ENCODE assay signal across 20 mouse cellular contexts in genomic region chr16:36642696-36643046, GRCm38 (mm10). TPM values are rescaled to one million over a fixed set of nuclear protein-coding genes. Genes with fewer than 3 reads are reported as not detected.
"Had no signal": no experiment of that assay in that cellular context is flagged by ENCODE, and none has a peak within 500 bp of the region (broad histone marks: within the 10 kb centered on the region; RNA-seq: fewer than 3 reads in every experiment).

No protein-coding gene starts in this region.

- H3K27me3 ChIP-seq: kidney, embryonic 15.5 days; limb, embryonic 12.5 days; limb, embryonic 15.5 days; stomach, embryonic 15.5 days had no signal

- H3K9me3 ChIP-seq: limb, embryonic 15.5 days; stomach, embryonic 15.5 days had no signal

- H3K9ac ChIP-seq: kidney, embryonic 15.5 days; limb, embryonic 12.5 days; limb, embryonic 15.5 days; liver, embryonic 14.5 days; liver, postnatal 0 days; lung, embryonic 14.5 days; stomach, embryonic 15.5 days had no signal

- H3K4me1 ChIP-seq: kidney, embryonic 15.5 days; limb, embryonic 12.5 days; limb, embryonic 15.5 days; stomach, embryonic 15.5 days had no signal

- H3K27ac ChIP-seq: kidney, embryonic 15.5 days; limb, embryonic 12.5 days; limb, embryonic 15.5 days; liver, embryonic 14.5 days; macrophage; stomach, embryonic 15.5 days had no signal

- ATAC-seq: liver, postnatal 0 days had no signal

- H3K36me3 ChIP-seq: kidney, embryonic 15.5 days; limb, embryonic 12.5 days; limb, embryonic 15.5 days; stomach, embryonic 15.5 days had no signal

- DNase-seq: kidney, adult 2 months; kidney, postnatal 10 days; kidney, postnatal 36 days; layer of hippocampus, postnatal 36 days; left cerebral cortex, postnatal 4 days; liver, postnatal 0 days; lung, embryonic 14.5 days; midbrain, embryonic 14.5 days; right cerebral cortex, postnatal 4 days; thymus, adult 2 months; thymus, postnatal 14 days had no signal

- H3K4me3 ChIP-seq: kidney, embryonic 15.5 days; limb, embryonic 12.5 days; limb, embryonic 15.5 days; stomach, embryonic 15.5 days had no signal

RNA-seq across cellular contexts. Expression of gene Cd86, which starts 23.2 kb away (rescaled TPM):
- total RNA-seq: megakaryocyte-erythroid progenitor cell, adult 5-6 weeks had no signal

RNA-seq across cellular contexts. Expression of gene Ildr1, which starts 51.1 kb away (rescaled TPM):
- polyA plus RNA-seq: liver, embryonic 11.5 days; macrophage; neural tube, embryonic 11.5 days had no signal
